In the genomic region with DNA sequence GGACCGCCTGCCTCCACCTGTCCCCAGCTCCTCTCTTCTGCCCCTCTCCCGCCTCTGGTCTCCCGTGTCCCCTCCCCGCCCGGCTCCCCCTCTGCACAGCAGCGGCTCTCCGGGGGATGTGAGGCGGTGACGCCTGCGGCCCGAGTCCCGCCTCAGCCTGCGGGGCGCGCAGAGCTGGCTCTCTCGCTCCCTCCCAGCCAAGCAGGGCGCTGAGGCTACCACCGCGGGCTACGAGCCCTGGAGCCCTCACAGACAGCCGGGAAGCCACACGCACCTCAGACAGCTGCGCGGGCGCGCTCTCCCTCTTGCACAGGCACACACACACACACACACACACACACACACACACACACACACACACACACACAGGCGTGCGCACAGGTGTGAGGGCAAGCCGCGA, we compare ENCODE assay signal across 8 mouse cellular contexts. TPM values are rescaled to one million over a fixed set of nuclear protein-coding genes. Genes with fewer than 3 reads are reported as not detected.
DNase-seq lines count a peak whose midpoint lies in the region; ATAC-seq and TF ChIP-seq lines count a peak whose summit lies in the region.

No protein-coding gene starts in this region.

- WGBS in kidney, adult 2 months = under 1% methylated on average over 30 of the region's 30 CpGs
- whole genome bisulfite sequencing in embryonic facial prominence, embryonic 12.5 days = 0% methylated on average over 23 of the region's 30 CpGs
- WGBS in hindbrain, embryonic 11.5 days = under 1% methylated on average over 22 of the region's 30 CpGs
- 0% methylated on average over 30 of the region's 30 CpGs for WGBS in neural tube, embryonic 12.5 days

- H3K4me3 ChIP-seq in kidney, adult 2 months (ENCODE audit: insufficient read depth, low read depth, low read length) = peak overlapping the region; percentile 75
- peak overlapping the region; percentile 56 for H3K4me3 ChIP-seq in embryonic facial prominence, embryonic 12.5 days
- peak overlapping the region; percentile 62 for H3K4me3 ChIP-seq in hindbrain, embryonic 11.5 days (ENCODE audit: low read depth, low read length)
- peak overlapping the region; percentile 65 for H3K4me3 ChIP-seq in neural tube, embryonic 12.5 days

- peak overlapping the region; percentile 99 for H3K4me2 ChIP-seq in embryonic facial prominence, embryonic 12.5 days (replicated peaks)
- peak overlapping the region; percentile 70 for H3K4me2 ChIP-seq in hindbrain, embryonic 11.5 days (replicated peaks; ENCODE audit: low read depth, low read length)
- H3K4me2 ChIP-seq in neural tube, embryonic 12.5 days (replicated peaks) = peak overlapping the region; percentile 95

- H3K4me1 ChIP-seq in kidney, adult 2 months (ENCODE audit: control insufficient read depth, insufficient read depth, low read length) = no peaks in the 10 kb centered on the region
- H3K4me1 ChIP-seq in embryonic facial prominence, embryonic 12.5 days = no peaks in the 10 kb centered on the region
- H3K4me1 ChIP-seq in hindbrain, embryonic 11.5 days (replicated peaks; ENCODE audit: control insufficient read depth, insufficient read depth, low read length) = no peaks in the 10 kb centered on the region
- peaks cover 5% of the 10 kb centered on the region; the same call in 1 of the 2 replicates for H3K4me1 ChIP-seq in neural tube, embryonic 12.5 days

- TF ChIP-seq CTCF in kidney, adult 2 months (conservative IDR thresholded peaks at IDR 0.05; ENCODE audit: insufficient read depth, insufficient read length, low read depth, low read length) = no peak

- no peak for DNase-seq in kidney, adult 2 months
- DNase-seq in kidney, adult 11 months = no peak
- DNase-seq in adrenal gland, adult 18-20 months (ENCODE audit: low spot score in 2 of 2) = peak; percentile 28 to 37
- DNase-seq in hindbrain, embryonic 11.5 days (ENCODE audit: low spot score) = peak; percentile 68
- DNase-seq in left cerebral cortex, postnatal 36 days (ENCODE audit: low spot score in 2 of 2) = peak; percentile 73 to 81

- H3K36me3 ChIP-seq in kidney, adult 2 months (ENCODE audit: control insufficient read depth, insufficient read depth, low read length) = no peaks in the 10 kb centered on the region
- H3K36me3 ChIP-seq in embryonic facial prominence, embryonic 12.5 days = no peaks in the 10 kb centered on the region
- no peaks in the 10 kb centered on the region for H3K36me3 ChIP-seq in hindbrain, embryonic 11.5 days (ENCODE audit: control insufficient read depth, insufficient read depth, low read length)
- no peaks in the 10 kb centered on the region for H3K36me3 ChIP-seq in neural tube, embryonic 12.5 days

- no peaks in the 10 kb centered on the region for H3K9me3 ChIP-seq in embryonic facial prominence, embryonic 12.5 days
- H3K9me3 ChIP-seq in hindbrain, embryonic 11.5 days (ENCODE audit: control insufficient read depth, low read length) = no peaks in the 10 kb centered on the region
- no peaks in the 10 kb centered on the region for H3K9me3 ChIP-seq in neural tube, embryonic 12.5 days

- no peaks in the 10 kb centered on the region for H3K27me3 ChIP-seq in kidney, adult 2 months (replicated peaks; ENCODE audit: control insufficient read depth, insufficient read depth, low read length)
- peaks cover 16% of the 10 kb centered on the region; the same call in 1 of the 2 replicates for H3K27me3 ChIP-seq in embryonic facial prominence, embryonic 12.5 days
- H3K27me3 ChIP-seq in hindbrain, embryonic 11.5 days (ENCODE audit: control insufficient read depth, insufficient read depth, low read length) = no peaks in the 10 kb centered on the region
- H3K27me3 ChIP-seq in neural tube, embryonic 12.5 days (replicated peaks) = no peaks in the 10 kb centered on the region

- no peak for TF ChIP-seq POLR2A in kidney, adult 2 months (IDR thresholded peaks at IDR 0.05; ENCODE audit: low read depth, low read length)

- ATAC-seq in embryonic facial prominence, embryonic 12.5 days (ENCODE audit: insufficient number of reproducible peaks, insufficient read depth, low FRiP score, low TSS enrichment) = peak; percentile 84
- ATAC-seq in hindbrain, embryonic 11.5 days (ENCODE audit: low FRiP score) = peak; percentile 88
- ATAC-seq in neural tube, embryonic 12.5 days (ENCODE audit: low FRiP score, low read depth) = peak; percentile 94
- ATAC-seq in monocyte, adult 5-6 weeks (replicated peaks; ENCODE audit: insufficient number of reproducible peaks, low FRiP score, low TSS enrichment, poor library complexity, severe bottlenecking) = no peak

- intact Hi-C loops in left cerebral cortex, postnatal 36 days (cut with DNase I) = loop anchor here (5.0 kb wide), 1 partner anchor 113 kb away; no protein-coding TSS in a partner anchor

- H3K9ac ChIP-seq in embryonic facial prominence, embryonic 12.5 days = peak overlapping the region; percentile 34
- H3K9ac ChIP-seq in hindbrain, embryonic 11.5 days (ENCODE audit: low read depth, low read length) = peak overlapping the region; percentile 62
- peak overlapping the region; percentile 73 for H3K9ac ChIP-seq in neural tube, embryonic 12.5 days

- peak overlapping the region; percentile 30; the same call in 1 of the 2 replicates for H3K27ac ChIP-seq in kidney, adult 2 months (ENCODE audit: insufficient read depth, low read depth, low read length)
- H3K27ac ChIP-seq in embryonic facial prominence, embryonic 12.5 days = no peak overlapping the region
- 0 out of 2 replicates have a peak overlapping the region, but pooled peaks have one; percentile 36 for H3K27ac ChIP-seq in hindbrain, embryonic 11.5 days (ENCODE audit: low read depth, low read length)
- no peak overlapping the region for H3K27ac ChIP-seq in neural tube, embryonic 12.5 days

RNA-seq across cellular contexts. Expression of gene Stxbp5l, which starts 0.4 kb away (rescaled TPM):
- 1.4 and 1.8 TPM in 2 replicates for polyA plus RNA-seq in kidney, adult 2 months (2012; rRNA removed)
- total RNA-seq in adrenal gland, adult 18-20 months (2021) = 1 to 10 TPM; 1.9 to 3.4 TPM
- 0.41 and 0.61 TPM in 2 replicates for polyA plus RNA-seq in embryonic facial prominence, embryonic 12.5 days (2016; fragmentation: Nextera tagmentation; extraction: Ambion mirVana)
- 3.8 and 7.8 TPM in 2 replicates for polyA plus RNA-seq in hindbrain, embryonic 11.5 days (2014; fragmentation: Nextera tagmentation; extraction: Ambion mirVana)
- 100 to 1,000 TPM; 108 to 122 TPM for total RNA-seq in left cerebral cortex, postnatal 36 days (2021)
- 5.4 and 7.2 TPM in 2 replicates for polyA plus RNA-seq in neural tube, embryonic 12.5 days (2016; fragmentation: Nextera tagmentation; extraction: Ambion mirVana)
- not detected in 3 replicates for total RNA-seq in monocyte, adult 5-6 weeks (2017)

Comparison
In these comparisons a context has a peak if more than half of its experiments do, and no peak if none do; other contexts are left out.
1. DNase-seq: peak in adrenal gland, adult 18-20 months (2 of 2), hindbrain, embryonic 11.5 days (single experiment) and left cerebral cortex, postnatal 36 days (2 of 2); none in kidney, adult 2 months (single experiment) and kidney, adult 11 months (single experiment).
2. H3K27ac ChIP-seq: peak in kidney, adult 2 months (single experiment) and hindbrain, embryonic 11.5 days (single experiment); none in embryonic facial prominence, embryonic 12.5 days (single experiment) and neural tube, embryonic 12.5 days (single experiment).
3. Peak in every context shown above with its lines, with median percentiles within 50 percentile points of each other: H3K4me3 ChIP-seq, H3K4me2 ChIP-seq and H3K9ac ChIP-seq.